Mouse (Mus musculus) natural killer cell, adult 2 months (primary cell): ENCODE results near the gene Atrip.
A peak's percentile ranks its signal among the peaks of the same experiment; 100 is the strongest.

ENCODE experiments used
- DNase-seq, 2 experiments: peaks; one replicate each; pipeline ENCODE4 v3.0.0; 2022; ENCODE audit warnings: low spot score in 2 of 2

Gene Atrip

GRCm38 (mm10) chr9:109073661-109074573 is at the start of gene Atrip:
Atrip (minus strand) TSS chr9:109074124.
- DNase-seq, result peak; percentile 75 to 83

GRCm38 (mm10) chr9:109123266-109123665 is 49.3 kb upstream of the Atrip start:
- no peak for DNase-seq

- peak; percentile 27 to 53 for DNase-seq
Measured at GRCm38 (mm10) chr9:109122553-109123085, 48.7 kb upstream of the Atrip start.

GRCm38 (mm10) chr9:109120956-109121355 is 47.0 kb upstream of the Atrip start:
- no peak for DNase-seq

- no peak for DNase-seq
Measured at GRCm38 (mm10) chr9:109119571-109119970, 45.6 kb upstream of the Atrip start.

GRCm38 (mm10) chr9:109118106-109118505 is 44.2 kb upstream of the Atrip start:
- DNase-seq, result no peak

- no peak for DNase-seq
Measured at GRCm38 (mm10) chr9:109116205-109116604, 42.3 kb upstream of the Atrip start.

GRCm38 (mm10) chr9:109114871-109115270 is 40.9 kb upstream of the Atrip start:
- no peak for DNase-seq

GRCm38 (mm10) chr9:109114276-109114675 is 40.4 kb upstream of the Atrip start:
- no peak for DNase-seq

- DNase-seq, result no peak
Measured at GRCm38 (mm10) chr9:109113331-109113730, 39.4 kb upstream of the Atrip start.

- no peak for DNase-seq
Measured at GRCm38 (mm10) chr9:109111591-109111990, 37.7 kb upstream of the Atrip start.

GRCm38 (mm10) chr9:109111101-109111500 is 37.2 kb upstream of the Atrip start:
- DNase-seq, result no peak

GRCm38 (mm10) chr9:109110240-109110639 is 36.3 kb upstream of the Atrip start:
- no peak for DNase-seq

GRCm38 (mm10) chr9:109107341-109107740 is 33.4 kb upstream of the Atrip start:
- no peak for DNase-seq

GRCm38 (mm10) chr9:109105648-109106047 is 31.7 kb upstream of the Atrip start:
- no peak for DNase-seq

- no peak for DNase-seq
Measured at GRCm38 (mm10) chr9:109105011-109105410, 31.1 kb upstream of the Atrip start.

- no peak for DNase-seq
Measured at GRCm38 (mm10) chr9:109104083-109104482, 30.2 kb upstream of the Atrip start.

GRCm38 (mm10) chr9:109103250-109103649 is 29.3 kb upstream of the Atrip start:
- no peak for DNase-seq

- no peak for DNase-seq
Measured at GRCm38 (mm10) chr9:109102541-109102940, 28.6 kb upstream of the Atrip start.

GRCm38 (mm10) chr9:109101933-109102445 is 28.1 kb upstream of the Atrip start:
- no peak for DNase-seq

GRCm38 (mm10) chr9:109100307-109100928 is 26.5 kb upstream of the Atrip start:
- DNase-seq, result no peak

- DNase-seq, result no peak
Measured at GRCm38 (mm10) chr9:109098969-109099368, 25.0 kb upstream of the Atrip start.

GRCm38 (mm10) chr9:109098366-109098765 is 24.4 kb upstream of the Atrip start:
- no peak for DNase-seq
